Mouse (Mus musculus) olfactory bulb, adult 2 months (tissue): ENCODE data around the gene Capn15.

Experiments used
- CTCF ChIP-seq: fragments of 200-500 bp; IDR thresholded peaks from 2 replicates; pipeline ENCODE4 v1.5.1; 2012; ENCODE audit warnings: low read depth, mild to moderate bottlenecking, low read length, moderate library complexity; ENCODE audit not compliant: insufficient read depth
- POLR2A ChIP-seq: fragments of 200-500 bp; IDR thresholded peaks from 2 replicates; pipeline ENCODE4 v1.6.1; 2012; ENCODE audit warnings: mild to moderate bottlenecking, low read depth, low read length, moderate library complexity; ENCODE audit not compliant: insufficient read depth

DNA sequence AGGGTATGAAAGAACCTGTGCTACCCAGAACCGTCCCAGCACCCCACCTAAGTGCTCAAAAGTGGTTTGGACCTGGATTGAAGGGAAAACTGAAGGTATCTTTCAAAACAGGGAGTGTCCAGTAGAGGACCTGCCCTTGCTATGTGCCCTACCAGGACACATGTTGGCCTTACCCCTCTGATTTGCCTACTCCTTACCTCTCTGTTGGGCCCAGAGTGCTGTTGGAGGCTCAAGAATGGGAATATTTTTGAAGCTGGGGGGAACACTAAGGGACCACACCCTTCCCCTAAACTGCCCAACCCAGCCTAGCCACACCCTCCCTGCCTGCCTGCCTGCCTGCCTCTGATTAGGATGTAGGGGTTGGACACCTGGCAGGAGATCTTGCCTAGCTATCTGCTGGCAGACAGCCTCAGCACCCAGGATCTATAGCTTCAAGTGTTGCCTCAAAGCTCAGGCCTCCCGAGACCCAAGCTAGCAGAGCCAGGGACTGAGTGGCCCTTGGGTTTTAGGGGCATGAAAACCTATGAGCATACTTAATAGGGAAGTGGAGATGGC lies 42.9 kb downstream of the Capn15 start:
- no peak for TF ChIP-seq CTCF
- no peak for TF ChIP-seq POLR2A
